Mouse (Mus musculus) heart, embryonic 14.5 days (tissue): ENCODE measurements around the gene Olfr1. TPM values are rescaled to one million over a fixed set of nuclear protein-coding genes. Genes with fewer than 3 reads are reported as not detected.

Source experiments
- ATAC-seq: fragments of 200-750 bp; cut with Nextera tagmentation; 2 replicates; pipeline ENCODE4 v1.8.0; 2017; ENCODE audit warnings: low read depth, moderate TSS enrichment; ENCODE audit not compliant: insufficient number of reproducible peaks, insufficient read depth, low FRiP score
- H3K27ac ChIP-seq, 2 experiments: fragments of 200-500 bp in 1 of 2; fragments of 300-500 bp in 1 of 2; sonication (generic) in 1 of 2; replicated peaks in 1 of 2; 2 replicates each; pipeline ENCODE4 v1.5.1; 2012 to 2014; ENCODE audit warnings: low read depth in 2 of 2, low read length in 2 of 2, control low read depth in 1 of 2, mild to moderate bottlenecking in 1 of 2, mixed read lengths in 1 of 2; ENCODE audit not compliant: control insufficient read depth in 1 of 2, insufficient read depth in 1 of 2
- H3K27me3 ChIP-seq: fragments of 300-500 bp; sonication (generic); 2 replicates; pipeline ENCODE4 v1.6.1; 2014; ENCODE audit warnings: mild to moderate bottlenecking, low read length, control low read depth; ENCODE audit not compliant: control insufficient read depth, insufficient read depth
- H3K36me3 ChIP-seq: fragments of 300-500 bp; sonication (generic); 2 replicates; pipeline ENCODE4 v1.6.1; 2014; ENCODE audit warnings: mild to moderate bottlenecking, control low read depth, low read length, mixed read lengths; ENCODE audit not compliant: control insufficient read depth, insufficient read depth
- H3K4me1 ChIP-seq, 2 experiments: fragments of 200-500 bp in 1 of 2; fragments of 300-500 bp in 1 of 2; sonication (generic) in 1 of 2; 2 replicates each; pipeline ENCODE4 v1.6.1; 2012 to 2014; ENCODE audit warnings: low read length in 2 of 2, control low read depth in 1 of 2, mixed read lengths in 1 of 2; ENCODE audit not compliant: control insufficient read depth in 2 of 2, insufficient read depth in 2 of 2
- H3K4me2 ChIP-seq: fragments of 300-500 bp; sonication (generic); 2 replicates; pipeline ENCODE4 v1.6.1; 2014; ENCODE audit warnings: mild to moderate bottlenecking, low read length
- H3K4me3 ChIP-seq, 2 experiments: fragments of 200-500 bp in 1 of 2; fragments of 300-500 bp in 1 of 2; sonication (generic) in 1 of 2; 2 replicates each; pipeline ENCODE4 v1.5.1; 2012 to 2014; ENCODE audit warnings: low read length in 2 of 2, mild to moderate bottlenecking in 2 of 2, control low read depth in 1 of 2, low read depth in 1 of 2, moderate library complexity in 1 of 2; ENCODE audit not compliant: control insufficient read depth in 1 of 2, insufficient read depth in 1 of 2
- H3K9ac ChIP-seq: fragments of 300-500 bp; sonication (generic); 2 replicates; pipeline ENCODE4 v1.6.1; 2014; ENCODE audit warnings: mild to moderate bottlenecking, low read length
- H3K9me3 ChIP-seq: fragments of 300-500 bp; sonication (generic); 2 replicates; pipeline ENCODE4 v1.6.1; 2016; ENCODE audit warnings: low read length, control low read depth; ENCODE audit not compliant: control insufficient read depth
- WGBS: fragments of 180-500 bp; shearing (Covaris S2); extraction: QIAGEN DNeasy Blood & Tissue Kit; methylation state at CpG from one replicate; pipeline ENCODE4 v1.1.7; 2014; 5-methylcytosine and 5-hydroxymethylcytosine counted together
- polyA plus RNA-seq: library from polyadenylated mRNA; unstranded; fragments of >200 nt; fragmentation: Nextera tagmentation; extraction: Ambion mirVana; gene quantifications from 2 replicates; pipeline ENCODE4 v1.2.1, GENCODE M21; 2014

The Olfr1 gene
- not detected in 2 replicates for polyA plus RNA-seq

GRCm38 (mm10) chr11:73399514-73399913, at the start of gene Olfr1:
TSS of gene Olfr1 (minus strand) at chr11:73399614.
- Histone ChIP-seq H3K4me3 (no peak within 1 kb of the TSS), H3K36me3 (no peaks in the 10 kb centered on the region), H3K9me3 (0 out of 2 replicates have a peak, but pooled peaks cover 4% of the 10 kb centered on the region), H3K27ac (no peak within 1 kb of the TSS), H3K4me2 (no peak within 1 kb of the TSS), H3K9ac (no peak within 1 kb of the TSS), H3K4me1 (no peaks in the 10 kb centered on the region), H3K27me3 (no peaks in the 10 kb centered on the region)
- ATAC-seq, result no peak

- no peaks in the 10 kb centered on the region for H3K36me3 ChIP-seq
- WGBS, result 89% methylated on average over 1 of the region's 1 CpGs
- no peak for ATAC-seq
- H3K27me3 ChIP-seq, result no peaks in the 10 kb centered on the region
- no peak within 1 kb of the TSS for H3K4me2 ChIP-seq
- no peaks in the 10 kb centered on the region for H3K4me1 ChIP-seq
- peaks cover 18% of the 10 kb centered on the region for H3K9me3 ChIP-seq
- H3K27ac ChIP-seq, result no peak within 1 kb of the TSS
- no peak within 1 kb of the TSS for H3K9ac ChIP-seq
- no peak within 1 kb of the TSS for H3K4me3 ChIP-seq
Measured at GRCm38 (mm10) chr11:73428377-73428776, 29.0 kb upstream of the Olfr1 start, which contains the start of gene Olfr378. TSS of gene Olfr378 (minus strand) at chr11:73428477.

DNA sequence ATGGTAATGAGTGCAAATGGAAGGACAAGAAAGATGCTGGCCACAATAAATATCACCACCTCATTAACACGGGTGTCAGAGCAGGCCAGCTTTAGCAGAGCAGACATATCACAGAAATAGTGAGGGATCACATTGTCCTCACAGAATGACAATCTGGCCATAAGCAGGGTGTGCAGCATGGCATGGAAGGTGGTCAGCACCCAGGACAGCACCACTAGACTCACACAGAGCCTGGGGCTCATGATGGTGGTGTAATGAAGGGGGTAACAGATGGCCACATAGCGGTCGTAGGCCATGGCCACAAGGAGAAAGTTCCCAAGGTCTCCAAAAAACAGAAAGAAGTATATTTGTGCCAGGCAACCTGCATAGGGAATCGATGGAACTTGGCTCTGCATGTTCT, 4.0 kb downstream of the Olfr1 start:
- no peak overlapping the region for H3K4me2 ChIP-seq
- H3K4me1 ChIP-seq, result no peaks in the 10 kb centered on the region
- no peak overlapping the region for H3K27ac ChIP-seq
- no peaks in the 10 kb centered on the region for H3K27me3 ChIP-seq
- no peak for ATAC-seq
- H3K9ac ChIP-seq, result no peak overlapping the region
- no peaks in the 10 kb centered on the region for H3K36me3 ChIP-seq
- WGBS, result 69% methylated on average over 4 of the region's 4 CpGs
- H3K9me3 ChIP-seq, result 0 out of 2 replicates have a peak, but pooled peaks cover 4% of the 10 kb centered on the region
- no peak overlapping the region for H3K4me3 ChIP-seq

GRCm38 (mm10) chr11:73370946-73371345, 28.5 kb downstream of the Olfr1 start, which contains the start of gene Olfr376:
TSS of gene Olfr376 (plus strand) at chr11:73371246.
- Histone ChIP-seq H3K4me1 (no peaks in the 10 kb centered on the region), H3K9me3 (no peaks in the 10 kb centered on the region; the same call in 1 of the 2 replicates), H3K27me3 (no peaks in the 10 kb centered on the region), H3K36me3 (no peaks in the 10 kb centered on the region), H3K4me2 (no peak within 1 kb of the TSS), H3K9ac (no peak within 1 kb of the TSS), H3K4me3 (no peak within 1 kb of the TSS), H3K27ac (no peak within 1 kb of the TSS)
- ATAC-seq, result no peak
- 82% methylated on average over 2 of the region's 2 CpGs for WGBS

GRCm38 (mm10) chr11:73350483-73350882, 48.9 kb downstream of the Olfr1 start, which contains the start of gene Olfr20:
TSS of gene Olfr20 (plus strand) at chr11:73350783.
- H3K27me3 ChIP-seq, result no peaks in the 10 kb centered on the region
- ATAC-seq, result no peak
- H3K27ac ChIP-seq, result no peak within 1 kb of the TSS
- no peak within 1 kb of the TSS for H3K4me3 ChIP-seq
- no peaks in the 10 kb centered on the region for H3K9me3 ChIP-seq
- no peak within 1 kb of the TSS for H3K4me2 ChIP-seq
- no peak within 1 kb of the TSS for H3K9ac ChIP-seq
- 36% methylated on average over 3 of the region's 3 CpGs for WGBS
- no peaks in the 10 kb centered on the region for H3K36me3 ChIP-seq
- H3K4me1 ChIP-seq, result no peaks in the 10 kb centered on the region

Other genes with a start within 250 kb of the Olfr1 start
- gene P2rx5, start 239.2 kb downstream of the Olfr1 start, polyA plus RNA-seq, result 1.3 and 1.6 TPM in 2 replicates
- 114 and 121 TPM in 2 replicates for gene Emc6, start 222.6 kb downstream of the Olfr1 start, polyA plus RNA-seq
- 270 TPM in 2 replicates for gene Tax1bp3, start 222.5 kb downstream of the Olfr1 start, polyA plus RNA-seq
- 12.3 and 14.0 TPM in 2 replicates for gene Ctns, start 200.6 kb downstream of the Olfr1 start, polyA plus RNA-seq
- gene Shpk, start 200.2 kb downstream of the Olfr1 start, polyA plus RNA-seq, result 0.41 and 0.66 TPM in 2 replicates
- not detected in 2 replicates for gene Trpv1, start 165.3 kb downstream of the Olfr1 start, polyA plus RNA-seq
- 0.04 and 0.15 TPM in 2 replicates for gene Trpv3, start 132.2 kb downstream of the Olfr1 start, polyA plus RNA-seq
- gene Aspa, start 70.0 kb downstream of the Olfr1 start, polyA plus RNA-seq, result 0.14 TPM in 1 of 2 replicates, not detected in the other
- gene Gm49340, start 69.9 kb downstream of the Olfr1 start, polyA plus RNA-seq, result not detected in 2 replicates
- gene Spata22, start 69.9 kb downstream of the Olfr1 start, polyA plus RNA-seq, result not detected in 2 replicates
- gene Olfr20, start 48.8 kb downstream of the Olfr1 start, polyA plus RNA-seq, result not detected in 2 replicates
- gene Olfr376, start 28.4 kb downstream of the Olfr1 start, polyA plus RNA-seq, result not detected in 2 replicates
- not detected in 2 replicates for gene Olfr378, start 28.9 kb upstream of the Olfr1 start, polyA plus RNA-seq
- gene Olfr380, start 57.9 kb upstream of the Olfr1 start, polyA plus RNA-seq, result not detected in 2 replicates
- gene Olfr381, start 92.0 kb upstream of the Olfr1 start, polyA plus RNA-seq, result not detected in 2 replicates
- not detected in 2 replicates for gene Olfr382, start 117.6 kb upstream of the Olfr1 start, polyA plus RNA-seq
- not detected in 2 replicates for gene Olfr385, start 193.4 kb upstream of the Olfr1 start, polyA plus RNA-seq
- not detected in 2 replicates for gene Olfr384, start 199.0 kb upstream of the Olfr1 start, polyA plus RNA-seq